Mouse (Mus musculus): ENCODE results near the gene Hist1h4i. TPM values are rescaled to one million over a fixed set of nuclear protein-coding genes. Genes with fewer than 3 reads are reported as not detected.
"Not testable (repeated sequence)": the region's sequence is repeated elsewhere in the genome, so short reads cannot be mapped to it uniquely, and the experiment has no call there.

Gene Hist1h4i
- total RNA-seq (2015) = 34.9 and 43.5 TPM in 2 replicates
- total RNA-seq (2017) = 115 and 127 TPM in 2 replicates

GRCm38 (mm10) chr13:22041142-22041536 lies at the start of gene Hist1h4i:
Gene Hist1h4i, minus strand, starts transcription at chr13:22041362.
- ATAC-seq (ENCODE audit: poor library complexity, severe bottlenecking) = peak; percentile 77

- not testable (repeated sequence) for ATAC-seq (ENCODE audit: poor library complexity, severe bottlenecking)
Measured at GRCm38 (mm10) chr13:22084140-22084539, 43.0 kb upstream of the Hist1h4i start, which contains the start of gene Vmn1r188. Gene Vmn1r188, plus strand, starts transcription at chr13:22084440.

GRCm38 (mm10) chr13:22063468-22063867 lies 22.3 kb upstream of the Hist1h4i start:
- no peak for ATAC-seq (ENCODE audit: poor library complexity, severe bottlenecking)

- ATAC-seq (ENCODE audit: poor library complexity, severe bottlenecking) = 0 out of 2 replicates have a peak, but pooled peaks have one; percentile 35
Measured at GRCm38 (mm10) chr13:22061422-22061821, 20.3 kb upstream of the Hist1h4i start.

GRCm38 (mm10) chr13:22053754-22054153 lies 12.6 kb upstream of the Hist1h4i start:
- no peak for ATAC-seq (ENCODE audit: poor library complexity, severe bottlenecking)

GRCm38 (mm10) chr13:22051523-22051859 lies 10.3 kb upstream of the Hist1h4i start:
- ATAC-seq (ENCODE audit: poor library complexity, severe bottlenecking) = no peak

GRCm38 (mm10) chr13:22050591-22051522 lies 9.7 kb upstream of the Hist1h4i start:
- ATAC-seq (ENCODE audit: poor library complexity, severe bottlenecking) = peak; percentile 95

GRCm38 (mm10) chr13:22049737-22050440 lies 8.7 kb upstream of the Hist1h4i start:
- ATAC-seq (ENCODE audit: poor library complexity, severe bottlenecking) = peak; percentile 41

GRCm38 (mm10) chr13:22049041-22049440 lies 7.9 kb upstream of the Hist1h4i start:
- no peak for ATAC-seq (ENCODE audit: poor library complexity, severe bottlenecking)

- no peak for ATAC-seq (ENCODE audit: poor library complexity, severe bottlenecking)
Measured at GRCm38 (mm10) chr13:22045311-22045710, 4.1 kb upstream of the Hist1h4i start.

GRCm38 (mm10) chr13:22044432-22045155 lies 3.4 kb upstream of the Hist1h4i start:
- no peak for ATAC-seq (ENCODE audit: poor library complexity, severe bottlenecking)

GRCm38 (mm10) chr13:22043503-22044431 lies 2.6 kb upstream of the Hist1h4i start:
- ATAC-seq (ENCODE audit: poor library complexity, severe bottlenecking) = peak; percentile 27; the same call in 1 of the 2 replicates

- ATAC-seq (ENCODE audit: poor library complexity, severe bottlenecking) = peak; percentile 77
Measured at GRCm38 (mm10) chr13:22042568-22043502, 1.7 kb upstream of the Hist1h4i start, which contains the start of the genes Hist1h2ag and Hist1h2bj. Gene Hist1h2ag, minus strand, starts transcription at chr13:22042944. Gene Hist1h2bj, plus strand, starts transcription at chr13:22043214.

- no peak for ATAC-seq (ENCODE audit: poor library complexity, severe bottlenecking)
Measured at GRCm38 (mm10) chr13:22041651-22042567, 747 bp upstream of the Hist1h4i start.

- peak; percentile 11 for ATAC-seq (ENCODE audit: poor library complexity, severe bottlenecking)
Measured at GRCm38 (mm10) chr13:22040464-22041141, 559 bp downstream of the Hist1h4i start.

- no peak for ATAC-seq (ENCODE audit: poor library complexity, severe bottlenecking)
Measured at GRCm38 (mm10) chr13:22039951-22040463, 1.2 kb downstream of the Hist1h4i start.

GRCm38 (mm10) chr13:22039364-22039763 lies 1.8 kb downstream of the Hist1h4i start:
- no peak for ATAC-seq (ENCODE audit: poor library complexity, severe bottlenecking)
